Mouse (Mus musculus) midbrain, embryonic 13.5 days (tissue): ENCODE measurements around the gene Elmo3. TPM values are rescaled to one million over a fixed set of nuclear protein-coding genes. Genes with fewer than 3 reads are reported as not detected.

Source experiments
- ATAC-seq: fragments of 200-750 bp; cut with Nextera tagmentation; 2 replicates; pipeline ENCODE4 v1.8.0; 2017; ENCODE audit warnings: mild to moderate bottlenecking, moderate TSS enrichment, moderate library complexity
- H3K27ac ChIP-seq: fragments of 300-500 bp; sonication (generic); 2 replicates; pipeline ENCODE4 v1.5.1; 2015; ENCODE audit warnings: inconsistent platforms, mild to moderate bottlenecking, moderate library complexity
- H3K27me3 ChIP-seq: fragments of 300-500 bp; sonication (generic); 2 replicates; pipeline ENCODE4 v1.6.1; 2015; ENCODE audit warnings: mild to moderate bottlenecking, inconsistent platforms
- H3K36me3 ChIP-seq: fragments of 300-500 bp; sonication (generic); 2 replicates; pipeline ENCODE4 v1.6.1; 2015; ENCODE audit warnings: mild to moderate bottlenecking, inconsistent platforms
- H3K4me1 ChIP-seq: fragments of 300-500 bp; sonication (generic); replicated peaks from 2 replicates; pipeline ENCODE4 v1.6.1; 2015; ENCODE audit warnings: inconsistent platforms
- H3K4me2 ChIP-seq: fragments of 300-500 bp; sonication (generic); replicated peaks from 2 replicates; pipeline ENCODE4 v1.6.1; 2015; ENCODE audit warnings: moderate library complexity, mild to moderate bottlenecking, inconsistent platforms
- H3K4me3 ChIP-seq: fragments of 300-500 bp; sonication (generic); replicated peaks from 2 replicates; pipeline ENCODE4 v1.5.1; 2015; ENCODE audit warnings: mild to moderate bottlenecking, inconsistent platforms
- H3K9ac ChIP-seq: fragments of 300-500 bp; sonication (generic); replicated peaks from 2 replicates; pipeline ENCODE4 v1.6.1; 2015; ENCODE audit warnings: mild to moderate bottlenecking, inconsistent platforms
- H3K9me3 ChIP-seq: fragments of 300-500 bp; sonication (generic); 2 replicates; pipeline ENCODE4 v1.6.1; 2016; ENCODE audit warnings: mild to moderate bottlenecking, inconsistent platforms
- WGBS: fragments of 180-500 bp; shearing (Covaris S2); methylation state at CpG from one replicate; pipeline ENCODE4 v1.1.7; 2015; 5-methylcytosine and 5-hydroxymethylcytosine counted together
- polyA plus RNA-seq: library from polyadenylated mRNA; unstranded; fragments of >200 nt; fragmentation: Nextera tagmentation; extraction: Ambion mirVana; gene quantifications from 2 replicates; pipeline ENCODE4 v1.2.1, GENCODE M21; 2015

Gene Elmo3
- polyA plus RNA-seq, 1 experiment from 2014 or later = 0.97 TPM

- Histone ChIP-seq H3K4me1 (peaks cover 35% of the 10 kb centered on the region), H3K27me3 (peaks cover 20% of the 10 kb centered on the region), H3K9ac (no peak overlapping the region), H3K27ac (no peak overlapping the region), H3K4me3 (no peak overlapping the region), H3K36me3 (no peaks in the 10 kb centered on the region), H3K9me3 (no peaks in the 10 kb centered on the region), H3K4me2 (no peak overlapping the region)
- 93% methylated on average over 7 of the region's 7 CpGs for WGBS
- no peak for ATAC-seq
Observed at GRCm38 (mm10) chr8:105292471-105292870, 12.9 kb upstream of the Elmo3 start.

GRCm38 (mm10) chr8:105293405-105293804 is 12.0 kb upstream of the Elmo3 start:
- Histone ChIP-seq H3K4me1 (peaks cover 31% of the 10 kb centered on the region), H3K9ac (peak overlapping the region; percentile 32; the same call in 1 of the 2 replicates), H3K27me3 (peaks cover 20% of the 10 kb centered on the region), H3K9me3 (no peaks in the 10 kb centered on the region), H3K4me3 (no peak overlapping the region), H3K4me2 (no peak overlapping the region), H3K36me3 (no peaks in the 10 kb centered on the region; the same call in 1 of the 2 replicates), H3K27ac (no peak overlapping the region)
- ATAC-seq = no peak
- 74% methylated on average over 19 of the region's 19 CpGs for WGBS

GRCm38 (mm10) chr8:105294776-105295175 is 10.6 kb upstream of the Elmo3 start:
- Histone ChIP-seq H3K4me2 (0 out of 2 replicates have a peak overlapping the region, but pooled peaks have one; percentile 5), H3K27ac (no peak overlapping the region), H3K4me3 (no peak overlapping the region), H3K9me3 (no peaks in the 10 kb centered on the region), H3K36me3 (peaks cover 8% of the 10 kb centered on the region), H3K9ac (0 out of 2 replicates have a peak overlapping the region, but pooled peaks have one; percentile 19), H3K27me3 (peaks cover 20% of the 10 kb centered on the region), H3K4me1 (peaks cover 36% of the 10 kb centered on the region)
- ATAC-seq = no peak
- 57% methylated on average over 9 of the region's 9 CpGs for WGBS

- Histone ChIP-seq H3K27ac (no peak overlapping the region), H3K4me3 (peak overlapping the region; percentile 6; the same call in 1 of the 2 replicates), H3K27me3 (peaks cover 17% of the 10 kb centered on the region), H3K36me3 (peaks cover 13% of the 10 kb centered on the region), H3K9me3 (no peaks in the 10 kb centered on the region), H3K4me1 (peaks cover 31% of the 10 kb centered on the region), H3K9ac (no peak overlapping the region; the same call in 1 of the 2 replicates), H3K4me2 (0 out of 2 replicates have a peak overlapping the region, but pooled peaks have one; percentile 5)
- WGBS = 71% methylated on average over 11 of the region's 11 CpGs
- ATAC-seq = no peak
Observed at GRCm38 (mm10) chr8:105295256-105295655, 10.1 kb upstream of the Elmo3 start.

- Histone ChIP-seq H3K4me1 (peaks cover 23% of the 10 kb centered on the region), H3K27ac (no peak within 1 kb of the TSS), H3K4me3 (peak within 1 kb of the TSS; percentile 88), H3K36me3 (peaks cover 21% of the 10 kb centered on the region), H3K4me2 (peak within 1 kb of the TSS; percentile 99), H3K9me3 (no peaks in the 10 kb centered on the region), H3K27me3 (peaks cover 11% of the 10 kb centered on the region; the same call in 1 of the 2 replicates), H3K9ac (peak within 1 kb of the TSS; percentile 90)
- 72% methylated on average over 11 of the region's 11 CpGs for WGBS
- no peak for ATAC-seq
Observed at GRCm38 (mm10) chr8:105295895-105296573, 9.4 kb upstream of the Elmo3 start, which contains the start of gene Exoc3l. Gene Exoc3l (minus strand): TSS chr8:105296101.

- WGBS = under 1% methylated on average over 58 of the region's 58 CpGs
- Histone ChIP-seq H3K27me3 (peaks cover 11% of the 10 kb centered on the region; the same call in 1 of the 2 replicates), H3K4me2 (peak within 1 kb of the TSS; percentile 99), H3K36me3 (peaks cover 36% of the 10 kb centered on the region), H3K4me3 (peak within 1 kb of the TSS; percentile 88), H3K9ac (peak within 1 kb of the TSS; percentile 90), H3K27ac (peak within 1 kb of the TSS; percentile 15; the same call in 1 of the 2 replicates), H3K4me1 (peaks cover 23% of the 10 kb centered on the region), H3K9me3 (no peaks in the 10 kb centered on the region)
- ATAC-seq = peak; percentile 92
Observed at GRCm38 (mm10) chr8:105297511-105298192, 7.7 kb upstream of the Elmo3 start, which contains the start of gene E2f4. Gene E2f4 (plus strand): TSS chr8:105297663.

GRCm38 (mm10) chr8:105298351-105299252 is 6.8 kb upstream of the Elmo3 start:
- no peaks in the 10 kb centered on the region for H3K9me3 ChIP-seq
- H3K4me1 ChIP-seq = peaks cover 23% of the 10 kb centered on the region
- H3K4me2 ChIP-seq = peak overlapping the region; percentile 99
- no peak overlapping the region for H3K27ac ChIP-seq
- WGBS = 63% methylated on average over 18 of the region's 18 CpGs
- H3K4me3 ChIP-seq = peak overlapping the region; percentile 88
- H3K9ac ChIP-seq = peak overlapping the region; percentile 90
- peaks cover 45% of the 10 kb centered on the region for H3K36me3 ChIP-seq
- no peak for ATAC-seq
- H3K27me3 ChIP-seq = peaks cover 4% of the 10 kb centered on the region; the same call in 1 of the 2 replicates

GRCm38 (mm10) chr8:105299962-105300361 is 5.4 kb upstream of the Elmo3 start:
- H3K9me3 ChIP-seq = no peaks in the 10 kb centered on the region
- 98% methylated on average over 8 of the region's 8 CpGs for WGBS
- no peak overlapping the region for H3K27ac ChIP-seq
- no peak overlapping the region for H3K4me3 ChIP-seq
- no peak overlapping the region for H3K4me2 ChIP-seq
- H3K27me3 ChIP-seq = no peaks in the 10 kb centered on the region; the same call in 1 of the 2 replicates
- H3K36me3 ChIP-seq = peaks cover 59% of the 10 kb centered on the region
- no peak for ATAC-seq
- peaks cover 31% of the 10 kb centered on the region for H3K4me1 ChIP-seq
- H3K9ac ChIP-seq = no peak overlapping the region

- Histone ChIP-seq H3K4me2 (no peak overlapping the region), H3K4me1 (peaks cover 33% of the 10 kb centered on the region), H3K27me3 (no peaks in the 10 kb centered on the region), H3K36me3 (peaks cover 80% of the 10 kb centered on the region), H3K9me3 (no peaks in the 10 kb centered on the region), H3K27ac (no peak overlapping the region), H3K9ac (no peak overlapping the region), H3K4me3 (no peak overlapping the region)
- no peak for ATAC-seq
- WGBS = 88% methylated on average over 8 of the region's 8 CpGs
Observed at GRCm38 (mm10) chr8:105303396-105303795, 2.0 kb upstream of the Elmo3 start.

GRCm38 (mm10) chr8:105303874-105304273 is 1.5 kb upstream of the Elmo3 start:
- H3K4me2 ChIP-seq = no peak overlapping the region
- H3K9me3 ChIP-seq = no peaks in the 10 kb centered on the region
- H3K36me3 ChIP-seq = peaks cover 83% of the 10 kb centered on the region
- H3K4me3 ChIP-seq = no peak overlapping the region
- H3K27me3 ChIP-seq = no peaks in the 10 kb centered on the region
- no peak for ATAC-seq
- WGBS = 91% methylated on average over 9 of the region's 9 CpGs
- no peak overlapping the region for H3K9ac ChIP-seq
- H3K27ac ChIP-seq = no peak overlapping the region
- peaks cover 28% of the 10 kb centered on the region for H3K4me1 ChIP-seq
